Mouse (Mus musculus) heart, adult 18-20 months (tissue): Measurements from ENCODE around the gene Ldb1. TPM values are rescaled to one million over a fixed set of nuclear protein-coding genes. Genes with fewer than 3 reads are reported as not detected.

Experiments
- DNase-seq, 2 experiments: peaks; one replicate each; pipeline ENCODE4 v3.0.0; 2021 to 2022; ENCODE audit warnings: mixed read lengths in 1 of 2
- total RNA-seq, 2 experiments: library from RNA; stranded (reverse); gene quantifications; 2 replicates each; pipeline ENCODE4 v1.2.3; 2021

Ldb1 gene
- total RNA-seq, 2 experiments from 2014 or later: 35.2 to 37.3 TPM

GRCm38 (mm10) chr19:46045696-46046311 lies 790 bp upstream of the Ldb1 start:
- peak; percentile 79 to 81 for DNase-seq

GRCm38 (mm10) chr19:46044271-46044992 lies 582 bp downstream of the Ldb1 start, which contains the start of gene Pprc1:
Gene Pprc1 (plus strand): TSS chr19:46044886.
- peak; percentile 69 to 73 for DNase-seq

GRCm38 (mm10) chr19:46043380-46043779 lies 1.6 kb downstream of the Ldb1 start:
- DNase-seq: peak; percentile 61 to 64

GRCm38 (mm10) chr19:46042476-46043011 lies 2.5 kb downstream of the Ldb1 start:
- DNase-seq: peak; percentile 45 to 50

GRCm38 (mm10) chr19:46041933-46042475 lies 3.0 kb downstream of the Ldb1 start:
- DNase-seq: peak; percentile 86 to 89

GRCm38 (mm10) chr19:46041299-46041932 lies 3.6 kb downstream of the Ldb1 start:
- peak in 1 of 2 experiments; percentile 22 for DNase-seq

- peak in 1 of 2 experiments; percentile 51 for DNase-seq
Measured at GRCm38 (mm10) chr19:46040149-46040902, 4.7 kb downstream of the Ldb1 start.

GRCm38 (mm10) chr19:46039478-46039877 lies 5.5 kb downstream of the Ldb1 start:
- DNase-seq: peak; percentile 90 to 93

GRCm38 (mm10) chr19:46038851-46039260 lies 6.2 kb downstream of the Ldb1 start:
- peak; percentile 27 to 40 for DNase-seq

- DNase-seq: no peak
Measured at GRCm38 (mm10) chr19:46037925-46038850, 6.8 kb downstream of the Ldb1 start.

GRCm38 (mm10) chr19:46037243-46037924 lies 7.6 kb downstream of the Ldb1 start:
- DNase-seq: no peak

- DNase-seq: peak in 1 of 2 experiments; percentile 30
Measured at GRCm38 (mm10) chr19:46036477-46037242, 8.4 kb downstream of the Ldb1 start.

GRCm38 (mm10) chr19:46035971-46036370 lies 9.0 kb downstream of the Ldb1 start:
- no peak for DNase-seq

GRCm38 (mm10) chr19:46033911-46034310 lies 11.1 kb downstream of the Ldb1 start:
- DNase-seq: no peak

- DNase-seq: no peak
Measured at GRCm38 (mm10) chr19:46032731-46033510, 12.1 kb downstream of the Ldb1 start.

- peak in 1 of 2 experiments; percentile 33 for DNase-seq
Measured at GRCm38 (mm10) chr19:46031689-46032432, 13.2 kb downstream of the Ldb1 start.

GRCm38 (mm10) chr19:46030196-46030983 lies 14.6 kb downstream of the Ldb1 start:
- DNase-seq: no peak
